Mouse (Mus musculus): ENCODE measurements around the gene Apobec1. TPM values are rescaled to one million over a fixed set of nuclear protein-coding genes. Genes with fewer than 3 reads are reported as not detected.
"Not testable (repeated sequence)": the region's sequence is repeated elsewhere in the genome, so short reads cannot be mapped to it uniquely, and the experiment has no call there.

Apobec1 gene
- total RNA-seq, 1 experiment from 2014 or later = 115 TPM

DNA sequence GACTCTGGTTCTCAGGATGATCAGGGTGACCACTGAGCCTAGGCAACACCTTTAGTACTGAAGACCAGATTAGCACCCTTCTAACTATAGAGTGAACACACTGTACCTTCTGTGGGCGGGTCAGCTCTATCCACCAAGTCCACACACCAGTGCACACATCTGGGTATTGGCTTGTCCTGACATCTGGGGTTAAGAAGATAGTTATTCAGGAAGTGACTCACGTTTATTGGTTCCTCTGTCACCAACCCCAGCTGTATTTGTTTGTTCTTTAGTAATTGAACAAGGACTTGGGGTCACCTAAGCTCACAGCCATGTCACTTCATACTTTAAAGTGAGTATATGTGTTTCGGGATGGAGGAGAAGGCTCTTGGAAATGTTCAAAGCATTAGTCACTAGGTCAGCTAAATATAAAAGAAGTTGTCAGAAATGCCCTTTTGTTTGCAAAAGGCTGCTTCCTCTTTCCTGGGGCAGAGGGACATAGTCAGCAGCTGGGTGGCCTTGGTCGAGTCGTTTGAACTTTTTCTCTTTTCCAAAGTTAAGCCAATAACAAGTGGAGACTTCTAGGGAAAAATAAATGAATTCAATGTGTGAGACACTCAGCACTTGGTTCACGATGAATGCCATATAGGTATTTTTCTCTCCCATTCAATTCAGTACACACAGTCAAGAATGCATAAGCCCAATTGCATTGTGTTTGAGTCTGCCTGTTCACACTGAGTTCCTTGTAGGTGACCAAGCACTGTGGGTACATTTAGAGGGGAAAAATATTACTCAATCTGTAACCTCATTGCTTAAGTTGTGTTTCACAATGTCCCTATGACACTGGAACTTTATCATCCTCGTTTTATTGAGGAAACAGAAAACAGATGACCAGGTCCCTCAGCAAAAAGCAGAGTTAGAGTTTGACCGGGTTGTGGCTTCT lies 31.3 kb downstream of the Apobec1 start:
- peak; percentile 77 for ATAC-seq (ENCODE audit: extremely low read depth, insufficient number of reproducible peaks, low FRiP score, poor library complexity, severe bottlenecking)

DNA sequence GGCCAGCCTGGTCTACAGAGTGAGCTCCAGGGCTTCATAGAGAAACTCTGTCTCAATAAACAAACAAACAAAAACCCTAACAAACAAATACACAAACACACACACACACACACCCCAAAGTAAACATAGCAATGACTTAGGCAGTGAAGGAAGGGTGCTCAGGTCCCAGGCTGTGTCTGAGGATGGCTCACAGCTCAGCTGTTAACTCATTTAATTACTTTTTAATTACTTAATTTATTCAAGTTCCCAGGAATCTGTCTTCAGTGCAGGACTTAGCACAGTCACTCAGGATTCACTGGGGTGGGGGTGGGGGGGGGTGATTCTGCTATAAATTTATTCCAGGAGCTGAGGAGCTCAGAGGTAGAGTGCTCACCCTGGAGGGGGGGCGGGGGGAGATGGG lies 32.5 kb downstream of the Apobec1 start:
- no peak for ATAC-seq (ENCODE audit: extremely low read depth, insufficient number of reproducible peaks, low FRiP score, poor library complexity, severe bottlenecking)

DNA sequence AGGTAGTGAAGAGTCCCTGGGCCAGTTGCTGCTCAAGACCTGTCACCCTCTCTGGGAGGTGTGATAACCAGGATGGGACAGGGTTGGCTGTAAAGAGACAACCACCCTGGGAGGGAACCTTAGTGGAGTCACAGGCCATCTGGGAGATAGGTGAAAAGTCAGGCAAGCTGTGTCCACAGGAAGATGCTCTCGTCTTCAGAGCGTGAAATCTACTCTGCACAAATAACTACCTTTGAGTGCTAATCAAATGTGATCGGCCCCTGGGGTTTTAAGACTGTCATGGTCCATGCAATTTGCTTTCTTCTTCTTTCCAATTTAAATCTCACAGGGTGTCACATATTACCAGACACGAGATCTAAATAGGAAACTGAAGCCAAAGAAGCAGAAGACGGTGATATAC lies 33.1 kb downstream of the Apobec1 start:
- ATAC-seq (ENCODE audit: extremely low read depth, insufficient number of reproducible peaks, low FRiP score, poor library complexity, severe bottlenecking) = no peak

DNA sequence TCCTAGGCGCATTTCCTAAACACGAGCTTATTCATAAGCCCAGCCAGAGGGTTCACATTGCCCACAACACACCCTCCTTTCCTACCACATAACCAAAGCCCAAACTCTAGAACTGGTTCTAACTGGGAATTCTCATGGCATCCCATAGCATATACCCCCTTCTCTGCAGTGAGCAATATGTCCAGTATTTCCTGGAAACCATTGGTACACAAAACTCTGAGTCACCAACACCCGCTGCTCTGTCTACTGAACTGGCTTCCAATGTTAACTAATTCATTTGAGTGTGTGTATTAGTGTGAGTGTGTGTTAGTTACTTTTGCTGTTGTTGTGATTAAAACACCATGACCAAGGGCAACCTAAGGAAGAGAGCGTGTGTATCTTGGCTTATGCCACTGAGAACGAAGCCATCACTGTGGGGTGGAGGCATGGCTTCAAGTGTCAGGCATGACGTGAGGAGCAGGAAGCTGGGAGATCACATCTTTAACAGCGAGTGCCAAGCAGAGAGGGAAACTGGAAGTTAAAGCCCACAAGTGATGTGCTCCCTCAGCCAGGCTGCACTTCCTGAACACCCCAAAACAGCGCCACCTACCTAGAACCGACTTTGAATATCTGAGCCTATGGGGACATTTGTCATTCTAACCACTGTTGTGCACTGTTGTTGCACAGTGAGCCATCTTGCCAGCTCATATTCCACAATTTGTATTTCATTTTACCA lies 37.0 kb downstream of the Apobec1 start:
- ATAC-seq (ENCODE audit: extremely low read depth, insufficient number of reproducible peaks, low FRiP score, poor library complexity, severe bottlenecking) = peak; percentile 23; the same call in 1 of the 2 replicates

DNA sequence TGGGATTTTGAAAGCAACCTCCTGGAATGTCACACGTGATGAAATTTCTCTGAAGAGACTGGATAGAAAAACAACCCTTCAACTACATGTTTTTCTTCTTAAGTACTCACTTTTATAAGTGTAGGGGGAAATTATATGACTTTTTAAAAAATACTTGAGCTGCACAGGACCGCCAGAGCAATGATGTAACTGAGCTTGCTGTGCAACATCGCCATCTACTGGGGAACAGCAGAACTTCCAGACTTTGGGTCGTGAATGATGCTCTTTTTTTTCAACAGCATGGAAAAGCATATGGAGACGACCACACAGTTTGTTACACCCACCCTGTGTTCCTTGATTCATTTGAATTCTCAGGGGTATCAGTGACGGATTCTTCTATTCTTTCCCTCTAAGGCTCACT lies 39.8 kb downstream of the Apobec1 start:
- peak; percentile 71 for ATAC-seq (ENCODE audit: extremely low read depth, insufficient number of reproducible peaks, low FRiP score, poor library complexity, severe bottlenecking)

DNA sequence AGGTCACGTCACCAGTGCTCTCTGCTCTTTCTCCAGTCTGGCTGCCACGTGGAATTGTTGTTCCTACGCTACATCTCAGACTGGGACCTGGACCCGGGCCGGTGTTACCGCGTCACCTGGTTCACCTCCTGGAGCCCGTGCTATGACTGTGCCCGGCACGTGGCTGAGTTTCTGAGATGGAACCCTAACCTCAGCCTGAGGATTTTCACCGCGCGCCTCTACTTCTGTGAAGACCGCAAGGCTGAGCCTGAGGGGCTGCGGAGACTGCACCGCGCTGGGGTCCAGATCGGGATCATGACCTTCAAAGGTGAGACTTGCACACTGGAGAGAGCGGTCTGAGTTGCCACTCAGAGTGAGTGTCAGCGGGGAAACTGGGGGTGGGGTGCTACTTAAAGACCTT lies 41.2 kb downstream of the Apobec1 start:
- no peak for ATAC-seq (ENCODE audit: extremely low read depth, insufficient number of reproducible peaks, low FRiP score, poor library complexity, severe bottlenecking)

DNA sequence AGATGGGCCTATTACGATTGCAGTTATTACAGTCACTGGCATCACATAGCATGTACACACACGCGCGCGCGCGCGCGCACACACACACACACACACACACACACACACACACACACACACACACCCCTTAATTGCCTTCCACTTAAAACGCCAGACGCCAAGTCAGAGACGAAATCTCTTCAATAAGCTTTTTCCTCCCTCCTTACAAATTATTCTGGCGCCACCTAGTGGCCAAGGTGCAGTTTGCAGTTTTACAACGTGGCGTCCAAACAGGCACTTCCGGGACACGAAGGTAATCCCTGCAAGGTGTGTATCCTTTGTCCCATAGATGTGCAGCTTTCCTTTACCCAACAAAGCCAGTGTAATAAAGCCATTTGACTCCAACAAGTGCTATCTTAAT lies 41.8 kb downstream of the Apobec1 start:
- ATAC-seq (ENCODE audit: extremely low read depth, insufficient number of reproducible peaks, low FRiP score, poor library complexity, severe bottlenecking) = peak; percentile 75

DNA sequence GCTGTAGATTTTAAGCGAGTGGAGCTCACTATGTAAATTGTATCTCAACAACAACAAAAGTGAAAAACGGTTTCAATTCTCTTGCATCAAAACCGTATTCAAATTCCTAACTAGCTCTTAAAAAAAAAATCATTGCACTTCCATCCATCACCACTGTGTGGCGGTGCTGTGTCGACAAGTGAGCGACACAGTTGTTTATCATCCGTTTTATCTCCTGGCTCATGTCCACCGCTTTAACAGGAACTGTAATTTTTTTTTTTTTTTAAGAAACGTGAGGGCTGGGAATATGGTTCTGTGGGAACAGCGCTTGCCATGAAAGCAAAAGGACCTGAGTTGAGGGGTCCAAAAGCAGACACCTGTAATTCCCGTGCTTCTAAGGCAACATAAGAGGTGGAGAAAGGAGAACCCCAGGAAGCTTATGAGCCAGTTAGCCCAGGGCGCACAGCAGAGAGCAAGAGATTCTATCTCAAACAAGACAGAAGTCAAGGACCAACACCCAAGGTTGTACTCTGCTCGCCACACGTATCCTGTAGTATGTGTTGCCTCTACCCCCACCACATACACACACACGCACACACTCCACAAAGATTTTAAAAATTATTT lies 45.2 kb downstream of the Apobec1 start:
- ATAC-seq (ENCODE audit: extremely low read depth, insufficient number of reproducible peaks, low FRiP score, poor library complexity, severe bottlenecking) = peak; percentile 81

DNA sequence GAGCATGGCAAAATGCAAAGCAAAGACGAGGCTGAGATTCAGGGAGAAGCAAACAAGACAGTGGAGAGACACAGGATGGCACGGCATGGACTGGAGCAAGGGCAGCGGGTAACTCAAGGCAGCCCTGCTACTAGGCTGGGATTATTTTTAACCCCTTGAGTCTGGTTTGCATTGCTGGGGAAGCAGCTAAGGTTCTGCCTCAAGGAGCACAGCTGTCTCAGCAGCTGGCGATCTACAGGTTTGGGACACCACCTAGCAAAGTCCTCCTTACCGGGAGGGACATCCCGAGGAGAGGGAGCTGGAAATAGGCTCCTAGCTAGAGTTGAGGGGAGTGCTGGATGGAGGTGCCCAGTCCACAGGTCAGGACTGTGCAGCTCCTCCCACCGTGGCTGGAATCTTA lies 47.0 kb downstream of the Apobec1 start:
- no peak for ATAC-seq (ENCODE audit: extremely low read depth, insufficient number of reproducible peaks, low FRiP score, poor library complexity, severe bottlenecking)

DNA sequence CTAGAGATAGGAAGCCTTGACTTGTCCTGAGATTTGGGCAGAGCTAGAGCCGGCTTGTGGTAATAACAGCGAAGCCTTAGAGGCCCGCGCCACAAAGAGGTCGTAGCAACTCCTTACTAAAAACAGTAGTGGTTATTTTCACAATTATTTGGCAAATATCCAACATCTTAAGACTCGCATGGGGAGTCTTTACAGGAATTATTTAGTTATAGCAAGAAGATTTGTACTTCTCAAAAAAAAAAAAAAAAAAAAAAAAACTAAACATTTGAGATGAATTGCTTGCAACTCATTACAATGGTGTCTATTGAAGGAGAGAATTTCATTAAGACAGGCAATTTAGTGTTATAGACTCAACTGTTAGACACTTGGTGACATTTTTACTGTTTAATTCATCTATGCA lies 48.1 kb downstream of the Apobec1 start:
- ATAC-seq (ENCODE audit: extremely low read depth, insufficient number of reproducible peaks, low FRiP score, poor library complexity, severe bottlenecking) = no peak

DNA sequence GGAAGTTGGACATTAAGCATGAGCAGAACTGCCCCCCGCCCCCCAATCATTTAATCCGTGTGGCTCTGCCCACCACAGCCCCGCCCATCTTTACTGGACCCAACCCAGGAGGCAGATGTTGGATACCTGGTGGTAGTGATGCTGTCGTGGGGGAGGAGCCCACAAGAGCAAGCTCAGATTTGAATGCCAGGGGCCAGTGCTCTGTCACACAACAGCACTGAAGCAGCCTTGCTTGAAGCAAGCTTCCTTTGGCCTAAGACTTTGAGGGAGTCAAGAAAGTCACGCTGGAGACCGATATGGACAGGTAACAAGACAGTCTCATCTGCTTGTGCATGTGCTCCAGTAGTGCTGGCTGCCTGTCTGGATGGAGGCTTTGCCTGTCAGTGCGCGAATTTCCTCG lies 48.6 kb downstream of the Apobec1 start, which contains the start of gene Aicda:
Gene Aicda (plus strand): TSS at position 196 of the 400 bp plus-strand sequence.
- no peak for ATAC-seq (ENCODE audit: extremely low read depth, insufficient number of reproducible peaks, low FRiP score, poor library complexity, severe bottlenecking)

DNA sequence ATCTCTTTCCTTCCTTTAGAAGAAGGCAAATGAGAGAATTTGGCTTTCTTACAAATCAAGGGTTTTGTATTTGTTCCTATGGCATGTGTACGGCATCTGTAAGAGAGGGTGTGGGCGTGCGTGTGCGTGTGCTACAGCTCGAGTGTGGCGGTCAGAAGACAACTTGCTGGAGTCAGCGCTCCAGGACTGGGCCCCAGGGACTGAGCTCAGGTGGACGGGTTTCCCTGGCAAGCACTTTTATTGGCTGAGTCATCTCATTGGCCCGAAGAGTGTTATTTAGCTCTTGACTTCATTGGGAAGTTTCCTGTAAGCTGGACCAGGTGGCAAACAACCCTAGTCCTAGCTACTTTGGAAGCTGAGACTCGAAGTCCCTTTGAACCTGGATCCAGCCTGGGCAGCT lies 56.3 kb downstream of the Apobec1 start:
- no peak for ATAC-seq (ENCODE audit: extremely low read depth, insufficient number of reproducible peaks, low FRiP score, poor library complexity, severe bottlenecking)

DNA sequence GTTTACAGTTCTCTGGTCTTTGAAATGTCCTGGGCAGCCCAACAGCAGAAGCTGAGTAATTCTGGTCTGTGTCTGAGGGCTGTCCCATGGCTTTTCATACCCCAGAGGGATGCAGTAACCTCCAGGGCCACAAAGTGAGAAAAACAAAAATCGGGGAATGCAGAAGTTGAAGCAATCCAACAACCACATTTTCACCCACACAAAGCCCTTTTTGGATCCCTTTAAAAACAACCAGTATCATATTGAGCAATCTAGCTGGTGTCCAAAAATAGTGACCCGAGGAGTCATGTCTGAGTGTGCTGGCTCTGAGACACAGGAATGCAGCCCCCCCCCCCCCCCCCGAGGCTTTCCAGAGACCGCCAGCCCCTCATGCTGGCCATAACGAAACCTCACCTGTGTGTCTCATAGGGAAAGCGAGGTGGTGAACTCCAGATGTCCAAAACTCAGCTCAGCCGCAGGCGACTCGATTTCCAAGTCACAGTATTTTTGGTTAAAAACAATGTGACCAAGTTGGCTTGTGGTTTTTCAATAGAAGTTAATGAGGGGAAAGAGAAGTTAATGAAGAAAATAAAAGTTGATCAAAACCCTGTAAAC lies 56.9 kb downstream of the Apobec1 start:
- ATAC-seq (ENCODE audit: extremely low read depth, insufficient number of reproducible peaks, low FRiP score, poor library complexity, severe bottlenecking) = no peak

DNA sequence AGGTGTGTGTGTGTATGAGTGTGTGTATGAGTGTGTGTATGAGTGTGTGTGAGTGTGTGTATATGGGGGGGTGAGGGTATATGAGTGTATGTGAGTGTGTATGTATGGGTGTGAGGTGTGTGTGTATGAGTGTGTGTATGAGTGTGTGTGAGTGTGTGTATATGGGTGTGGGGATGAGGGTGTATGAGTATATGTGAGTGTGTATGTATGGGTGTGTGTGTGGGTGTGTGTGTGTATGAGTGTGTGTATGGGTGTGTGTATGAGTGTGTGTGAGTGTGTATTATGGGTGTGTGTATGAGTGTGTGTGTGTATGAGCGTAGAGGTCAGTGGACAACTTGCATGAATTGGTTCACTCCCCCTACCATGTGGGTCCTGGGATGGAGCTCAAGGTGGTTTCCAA lies 57.6 kb downstream of the Apobec1 start:
- no peak for ATAC-seq (ENCODE audit: extremely low read depth, insufficient number of reproducible peaks, low FRiP score, poor library complexity, severe bottlenecking)

DNA sequence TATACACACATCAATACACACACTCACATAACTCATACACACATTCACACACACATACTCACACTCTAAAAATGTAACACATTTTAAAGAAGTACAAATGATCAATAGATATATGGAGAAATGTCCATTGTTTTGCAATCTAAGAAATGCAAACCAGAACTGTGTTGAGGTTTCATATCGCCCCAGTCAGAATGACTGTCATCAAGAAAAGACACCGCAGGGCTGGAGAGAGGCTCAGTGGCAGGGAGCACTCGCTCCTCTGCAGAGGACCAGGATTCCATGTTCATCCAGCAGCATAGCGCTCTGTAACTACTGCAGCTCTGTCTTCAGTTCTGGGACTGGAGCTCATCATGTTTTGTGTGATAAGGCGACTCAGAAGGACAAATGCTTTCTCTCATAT lies 58.7 kb downstream of the Apobec1 start:
- ATAC-seq (ENCODE audit: extremely low read depth, insufficient number of reproducible peaks, low FRiP score, poor library complexity, severe bottlenecking) = no peak

DNA sequence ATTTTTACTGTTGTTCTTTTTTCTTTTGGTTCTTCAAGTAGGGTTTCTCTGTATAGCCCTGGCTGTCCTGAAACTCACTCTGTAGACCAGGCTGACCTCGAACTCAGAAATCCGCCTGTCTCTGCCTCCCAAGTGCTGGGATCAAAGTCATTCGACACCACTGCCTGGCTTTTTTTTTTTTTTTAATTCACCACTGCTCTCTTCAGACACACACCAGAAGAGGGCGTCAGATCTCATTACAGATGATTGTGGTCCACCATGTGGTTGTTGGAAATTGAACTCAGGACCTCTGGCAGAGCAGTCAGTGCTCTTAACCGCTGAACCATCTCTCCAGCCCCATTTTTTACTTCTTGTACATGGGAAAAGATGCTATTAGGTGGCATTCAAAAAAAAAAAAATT lies 59.8 kb downstream of the Apobec1 start:
- not testable (repeated sequence) for ATAC-seq (ENCODE audit: extremely low read depth, insufficient number of reproducible peaks, low FRiP score, poor library complexity, severe bottlenecking)

DNA sequence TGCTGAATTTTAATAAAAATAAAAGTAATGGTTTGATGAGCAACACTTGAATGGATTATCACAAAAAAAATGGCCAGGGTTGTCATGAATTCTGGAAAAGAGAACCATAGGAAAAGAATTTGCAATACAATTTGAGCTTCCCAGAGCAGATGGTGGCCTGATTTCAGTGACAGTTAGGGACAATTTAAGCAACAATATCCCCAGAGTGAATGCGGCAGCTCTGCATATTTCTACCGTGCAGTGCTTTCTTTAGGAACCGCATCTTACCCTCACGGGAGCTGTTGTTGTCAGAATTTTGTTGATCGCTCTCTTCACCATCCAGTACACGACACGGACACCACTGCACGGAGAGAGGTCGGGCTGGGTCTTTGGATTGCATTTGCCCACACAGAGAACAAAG lies 62.7 kb downstream of the Apobec1 start:
- ATAC-seq (ENCODE audit: extremely low read depth, insufficient number of reproducible peaks, low FRiP score, poor library complexity, severe bottlenecking) = no peak

DNA sequence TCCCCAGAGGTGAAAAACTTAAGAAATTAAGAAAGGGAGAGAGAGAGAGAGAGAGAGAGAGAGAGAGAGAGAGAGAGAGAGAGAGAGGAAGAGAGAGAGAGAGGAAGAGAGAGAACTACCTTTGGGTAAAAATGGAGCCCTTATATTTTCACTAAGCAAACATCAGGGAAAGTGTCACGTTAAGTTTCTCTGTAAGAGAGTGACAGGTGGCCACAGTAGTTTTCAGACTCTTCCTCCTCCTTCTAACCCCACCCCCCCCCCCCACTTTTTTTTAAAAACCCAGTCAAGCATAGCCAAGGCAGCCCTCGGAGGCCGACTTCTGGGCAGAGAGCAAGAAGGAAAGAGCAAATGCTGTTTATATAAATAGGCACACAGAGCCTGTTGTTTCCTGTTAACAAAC lies 68.2 kb downstream of the Apobec1 start:
- no peak for ATAC-seq (ENCODE audit: extremely low read depth, insufficient number of reproducible peaks, low FRiP score, poor library complexity, severe bottlenecking)

DNA sequence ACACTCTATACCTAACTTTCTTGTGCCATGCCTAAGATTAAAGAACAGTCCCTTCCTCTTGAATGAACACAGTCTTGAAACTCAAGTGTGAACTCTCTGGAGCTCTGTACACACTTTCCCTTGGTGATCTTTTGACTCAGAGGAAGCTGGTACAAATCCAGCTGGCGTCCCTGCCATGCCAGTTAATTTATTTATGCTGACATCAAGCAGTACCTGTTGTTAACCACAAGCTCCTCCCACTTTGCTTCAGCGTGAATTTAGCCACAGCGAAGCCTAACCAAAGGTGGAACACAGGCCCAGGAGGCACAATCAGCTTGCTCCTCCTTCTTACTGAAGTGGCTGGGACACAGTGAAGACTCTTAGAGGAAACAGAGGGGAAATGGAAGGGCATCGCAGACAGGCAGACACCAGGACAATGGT lies 69.4 kb downstream of the Apobec1 start:
- peak; percentile 57; the same call in 1 of the 2 replicates for ATAC-seq (ENCODE audit: extremely low read depth, insufficient number of reproducible peaks, low FRiP score, poor library complexity, severe bottlenecking)

Measured in neutrophil, adult 5-6 weeks (primary cell).